Mouse (Mus musculus) embryo, embryonic 9.5 days (tissue): ENCODE results near the gene Atad2b.

Experiments used
- DNase-seq: peaks from one replicate; pipeline ENCODE4 v3.0.0-alpha.2; 2017; ENCODE audit errors: extremely low spot score

The Atad2b gene

DNA sequence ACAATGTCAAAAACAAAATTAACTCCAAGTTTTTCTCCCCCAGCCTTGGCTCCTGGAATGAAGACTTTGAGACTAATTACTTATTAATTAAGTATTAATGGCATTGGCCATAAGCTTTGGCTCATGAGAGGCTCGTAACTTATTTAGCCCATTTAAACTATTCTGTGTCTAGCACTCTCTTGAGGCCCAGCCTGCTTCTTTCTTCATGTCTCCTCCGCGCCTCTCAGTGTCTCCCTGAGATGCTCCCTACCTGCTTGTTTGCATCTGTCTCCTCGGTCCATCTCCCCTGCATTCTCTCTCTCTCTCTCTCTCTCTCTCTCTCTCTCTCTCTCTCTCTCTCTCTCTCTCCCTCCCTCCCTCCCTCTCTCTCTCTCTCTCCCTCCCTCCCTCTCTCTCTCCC lies 164.3 kb downstream of the Atad2b start:
- no peak for DNase-seq

DNA sequence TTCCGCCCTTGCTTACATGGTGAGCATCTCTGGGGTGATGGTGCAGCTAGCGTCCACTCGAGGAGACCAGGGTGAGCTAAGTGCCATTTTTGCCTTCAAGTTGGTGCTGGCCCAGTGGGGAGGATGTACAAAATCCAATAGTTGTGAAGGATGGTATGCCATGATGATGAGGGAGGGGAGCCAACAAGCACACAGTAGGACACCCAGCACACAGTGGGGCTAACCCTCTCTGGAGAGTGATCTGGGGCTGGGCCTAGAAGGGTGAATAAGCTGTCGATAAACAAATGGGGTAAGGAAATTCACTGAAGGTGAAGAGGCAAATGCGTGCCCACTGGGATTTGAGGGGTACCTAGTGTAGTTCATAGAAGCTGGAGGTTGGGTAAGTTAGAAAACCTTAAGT lies 167.6 kb downstream of the Atad2b start:
- no peak for DNase-seq

DNA sequence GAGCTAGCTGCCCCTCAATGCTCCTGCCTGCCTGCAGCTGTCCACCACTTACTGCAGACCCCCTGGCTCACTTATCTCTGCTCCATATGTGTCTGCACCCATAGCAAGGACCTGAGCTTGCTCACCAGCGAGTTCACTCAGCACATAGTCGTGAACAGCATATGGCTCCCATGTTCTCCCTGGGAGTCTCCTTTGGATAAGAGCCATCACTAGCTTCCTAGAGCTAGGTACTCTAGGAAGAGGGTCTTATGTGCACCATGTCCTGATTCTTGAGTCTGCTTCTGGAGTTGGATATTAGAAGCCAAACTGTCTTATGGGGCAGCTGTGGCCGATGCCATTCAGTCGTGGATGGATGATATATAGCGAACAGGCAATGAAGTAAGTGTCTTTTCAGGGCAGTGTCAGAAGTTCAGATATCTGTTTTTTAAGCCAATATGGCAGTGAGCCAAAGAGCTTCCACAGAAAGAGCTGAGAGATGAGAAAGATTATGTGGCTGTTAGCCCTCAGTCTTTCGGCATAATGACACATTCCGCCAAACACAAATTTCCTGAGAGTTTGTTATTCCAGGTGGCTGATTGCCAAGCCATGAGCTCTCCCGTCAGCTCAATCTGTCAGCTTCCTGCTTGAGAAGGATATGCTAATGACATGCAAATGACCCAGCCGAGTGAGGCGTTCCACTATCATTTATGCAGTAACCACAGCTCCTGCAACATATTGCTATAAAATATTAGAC lies 170.8 kb downstream of the Atad2b start:
- DNase-seq = no peak

DNA sequence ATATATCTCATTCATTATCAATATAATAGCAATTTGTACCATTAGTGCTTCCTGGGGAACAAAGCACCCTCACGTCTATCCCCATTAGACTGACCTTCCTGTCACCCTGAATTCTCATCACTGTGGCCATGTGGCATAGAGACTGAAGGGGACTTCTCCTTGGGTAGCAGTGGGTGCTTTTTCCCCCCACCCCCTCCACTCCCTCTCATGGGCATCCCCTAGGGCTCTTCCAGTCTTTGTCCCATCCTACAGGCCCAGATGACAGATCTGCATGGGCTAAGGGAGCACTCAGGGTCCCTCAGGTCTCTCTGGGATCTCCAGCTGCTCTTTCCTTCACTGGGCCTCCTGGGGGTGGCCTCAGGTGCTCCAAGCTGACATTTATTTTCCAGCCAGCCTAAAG lies 171.5 kb downstream of the Atad2b start:
- DNase-seq = no peak
